Mouse (Mus musculus): Measurements from ENCODE around the gene Aplp2.

DNA sequence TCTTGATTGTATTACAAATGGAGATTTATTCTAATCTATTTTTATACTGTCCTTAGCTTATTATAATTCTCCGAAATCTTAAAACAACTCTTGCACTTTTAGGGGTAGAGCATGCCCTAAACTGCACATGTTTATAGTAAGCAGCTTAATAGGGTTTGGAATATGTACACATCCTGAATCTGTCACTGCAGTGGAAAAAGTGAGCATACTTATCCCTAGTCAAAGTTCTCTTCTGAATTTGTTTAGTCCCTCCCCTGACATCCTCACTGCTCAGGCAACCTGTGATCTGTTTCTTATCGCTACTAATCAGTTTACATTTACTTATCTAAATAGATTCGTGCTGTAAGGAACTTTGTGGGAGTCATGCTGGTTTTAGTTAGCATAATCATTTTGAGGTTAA lies 46.6 kb upstream of the Aplp2 start:
- TF ChIP-seq CTCF (IDR thresholded peaks at IDR 0.05; ENCODE audit: extremely low read depth, insufficient read length, insufficient replicate concordance, low read depth, low read length) (no peak), POLR2A (IDR thresholded peaks at IDR 0.05; ENCODE audit: low read depth, low read length) (no peak)

Data from small intestine, adult 2 months (tissue).